Mouse (Mus musculus) liver, embryonic 14.5 days (tissue): Measurements from ENCODE around the gene Lrrtm4. TPM values are rescaled to one million over a fixed set of nuclear protein-coding genes. Genes with fewer than 3 reads are reported as not detected.
A peak's percentile ranks its signal among the peaks of the same experiment; 100 is the strongest.

Experiments
- ATAC-seq: fragments of 200-750 bp; cut with Nextera tagmentation; 2 replicates; pipeline ENCODE4 v1.8.0; 2017; ENCODE audit warnings: moderate number of reproducible peaks, mild to moderate bottlenecking, moderate library complexity; ENCODE audit not compliant: insufficient read depth
- DNase-seq, 3 experiments: peaks; one replicate each; pipeline ENCODE4 v3.0.0-alpha.2; 2012 to 2013; ENCODE audit warnings: low read depth in 3 of 3, low spot score in 3 of 3
- H3K27ac ChIP-seq: fragments of 300-500 bp; sonication (generic); 2 replicates; pipeline ENCODE4 v1.5.1; 2014; ENCODE audit warnings: moderate library complexity, mild to moderate bottlenecking, control low read depth, inconsistent platforms
- H3K27me3 ChIP-seq: fragments of 300-500 bp; sonication (generic); 2 replicates; pipeline ENCODE4 v1.6.1; 2014; ENCODE audit warnings: mild to moderate bottlenecking, low read length, moderate library complexity; ENCODE audit not compliant: control insufficient read depth, insufficient read depth
- H3K36me3 ChIP-seq: fragments of 300-500 bp; sonication (generic); replicated peaks from 2 replicates; pipeline ENCODE4 v1.6.1; 2014; ENCODE audit warnings: low read depth; ENCODE audit not compliant: control insufficient read depth, insufficient read depth
- H3K4me1 ChIP-seq, 2 experiments: fragments of 200-500 bp in 1 of 2; fragments of 300-500 bp in 1 of 2; sonication (generic) in 1 of 2; replicated peaks; 2 replicates each; pipeline ENCODE4 v1.6.1; 2012 to 2014; ENCODE audit warnings: antibody characterized with exemption in 1 of 2, inconsistent platforms in 1 of 2, low read length in 1 of 2; ENCODE audit not compliant: control insufficient read depth in 2 of 2, insufficient read depth in 2 of 2
- H3K4me2 ChIP-seq: fragments of 300-500 bp; sonication (generic); 2 replicates; pipeline ENCODE4 v1.6.1; 2014; ENCODE audit warnings: low read depth, mild to moderate bottlenecking, control low read depth, moderate library complexity
- H3K4me3 ChIP-seq, 2 experiments: fragments of 200-500 bp in 1 of 2; fragments of 300-500 bp in 1 of 2; sonication (generic) in 1 of 2; 2 replicates each; pipeline ENCODE4 v1.5.1; 2012 to 2014; ENCODE audit warnings: low read depth in 2 of 2, low read length in 2 of 2, mild to moderate bottlenecking in 2 of 2, control low read depth in 1 of 2, inconsistent platforms in 1 of 2, moderate library complexity in 1 of 2; ENCODE audit not compliant: insufficient read depth in 1 of 2
- H3K9ac ChIP-seq: fragments of 300-500 bp; sonication (generic); replicated peaks from 2 replicates; pipeline ENCODE4 v1.6.1; 2014; ENCODE audit warnings: mild to moderate bottlenecking, control low read depth, moderate library complexity
- H3K9me3 ChIP-seq: fragments of 300-500 bp; sonication (generic); 2 replicates; pipeline ENCODE4 v1.6.1; 2016; ENCODE audit warnings: low read length, mixed read lengths; ENCODE audit not compliant: control insufficient read depth
- CTCF ChIP-seq: IDR thresholded peaks from 2 replicates; pipeline ENCODE4 v1.5.1; 2016; ENCODE audit warnings: antibody characterized with exemption, low read depth, control low read depth
- EP300 ChIP-seq: IDR thresholded peaks from 2 replicates; pipeline ENCODE4 v1.6.1; 2016; ENCODE audit warnings: antibody characterized with exemption, low read depth
- WGBS: fragments of 180-500 bp; shearing (Covaris S2); extraction: QIAGEN DNeasy Blood & Tissue Kit; methylation state at CpG from one replicate; pipeline ENCODE4 v1.1.7; 2014; ENCODE audit not compliant: insufficient replicate concordance; 5-methylcytosine and 5-hydroxymethylcytosine counted together
- polyA plus RNA-seq, 2 experiments: library from polyadenylated mRNA; depleted of rRNA in 1 of 2; stranded (reverse) in 1 of 2; unstranded in 1 of 2; fragments of >200 nt; fragmentation: Nextera tagmentation in 1 of 2; extraction: Ambion mirVana in 1 of 2; gene quantifications; 2 replicates each; pipeline versions ENCODE4 v1.2.1 to v1.2.3; 2012 to 2014

The Lrrtm4 gene
- polyA plus RNA-seq, 2 experiments = 0.03 TPM; not detected in 1

GRCm38 (mm10) chr6:80786282-80786681 is 767.6 kb downstream of the Lrrtm4 start:
- TF ChIP-seq EP300 (no peak), CTCF (peak; percentile 10; the same call in 1 of the 2 replicates)
- no peak overlapping the region for H3K4me2 ChIP-seq
- no peak overlapping the region for H3K4me3 ChIP-seq
- H3K36me3 ChIP-seq = no peaks in the 10 kb centered on the region
- no peak for DNase-seq
- ATAC-seq = no peak
- no peaks in the 10 kb centered on the region for H3K4me1 ChIP-seq
- H3K9ac ChIP-seq = no peak overlapping the region
- H3K27ac ChIP-seq = no peak overlapping the region
- no peaks in the 10 kb centered on the region for H3K9me3 ChIP-seq
- no peaks in the 10 kb centered on the region for H3K27me3 ChIP-seq

DNA sequence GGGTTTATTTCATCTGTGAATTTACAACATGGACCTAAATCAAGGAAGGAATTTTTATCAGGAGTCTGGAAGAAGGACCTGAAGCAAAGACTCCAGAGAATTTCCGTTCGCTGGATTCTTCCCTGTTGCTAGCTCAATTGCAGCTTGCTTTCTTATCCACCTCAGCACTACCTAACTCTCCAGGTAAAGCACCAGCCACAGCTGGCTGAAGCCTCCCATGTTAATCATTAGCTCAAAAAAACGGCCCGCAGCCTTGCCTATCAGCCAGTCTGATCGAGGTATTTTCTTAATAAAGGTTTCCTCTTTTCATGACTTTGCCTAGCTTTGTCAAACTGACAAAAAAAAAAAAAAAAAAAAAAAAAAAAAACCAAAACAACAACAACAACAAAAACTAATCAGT is 805.1 kb downstream of the Lrrtm4 start:
- WGBS = 60% methylated on average over 5 of the region's 5 CpGs
- Histone ChIP-seq H3K4me1 (no peaks in the 10 kb centered on the region), H3K4me3 (no peak overlapping the region), H3K27ac (no peak overlapping the region), H3K9me3 (no peaks in the 10 kb centered on the region), H3K4me2 (no peak overlapping the region), H3K9ac (no peak overlapping the region), H3K36me3 (no peaks in the 10 kb centered on the region), H3K27me3 (no peaks in the 10 kb centered on the region)
- no peak for TF ChIP-seq EP300
- TF ChIP-seq CTCF = no peak
- no peak for ATAC-seq
- no peak for DNase-seq

- no peak overlapping the region for H3K4me2 ChIP-seq
- no peaks in the 10 kb centered on the region for H3K27me3 ChIP-seq
- H3K4me1 ChIP-seq = no peaks in the 10 kb centered on the region
- no peak for TF ChIP-seq CTCF
- no peak for TF ChIP-seq EP300
- WGBS = 57% methylated on average over 2 of the region's 2 CpGs
- DNase-seq (no peak), ATAC-seq (no peak)
- no peak overlapping the region for H3K4me3 ChIP-seq
- no peak overlapping the region for H3K27ac ChIP-seq
- no peaks in the 10 kb centered on the region for H3K9me3 ChIP-seq
- H3K9ac ChIP-seq = no peak overlapping the region
- no peaks in the 10 kb centered on the region for H3K36me3 ChIP-seq
These were observed 821.1 kb downstream of the Lrrtm4 start for GRCm38 (mm10) chr6:80839784-80840183.

DNA sequence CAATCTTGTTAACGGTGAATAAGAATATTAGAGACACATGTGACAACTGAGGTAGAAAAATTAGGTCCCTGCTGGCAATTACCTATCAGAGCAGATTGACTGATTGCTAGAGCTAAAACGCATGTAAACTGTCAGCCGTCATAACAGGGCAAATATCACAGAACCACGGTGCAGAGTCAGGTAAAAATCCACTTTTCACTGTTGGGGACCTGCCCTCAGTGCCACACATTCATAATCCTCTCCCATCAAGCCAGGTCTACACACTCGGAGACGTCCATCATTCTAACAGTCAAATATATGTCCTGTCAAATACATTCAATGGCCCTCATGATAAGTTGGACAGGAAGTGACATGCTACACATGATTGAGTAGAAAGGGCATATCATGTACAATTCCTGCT is 826.6 kb downstream of the Lrrtm4 start:
- no peak for DNase-seq
- no peak overlapping the region for H3K9ac ChIP-seq
- no peak overlapping the region for H3K27ac ChIP-seq
- H3K27me3 ChIP-seq = no peaks in the 10 kb centered on the region
- H3K4me2 ChIP-seq = no peak overlapping the region
- H3K9me3 ChIP-seq = no peaks in the 10 kb centered on the region
- no peak for ATAC-seq
- TF ChIP-seq CTCF = no peak
- no peak for TF ChIP-seq EP300
- no peaks in the 10 kb centered on the region for H3K36me3 ChIP-seq
- H3K4me1 ChIP-seq = no peaks in the 10 kb centered on the region
- H3K4me3 ChIP-seq = no peak overlapping the region
- WGBS = 63% methylated on average over 6 of the region's 6 CpGs

GRCm38 (mm10) chr6:80856910-80857543 is 838.4 kb downstream of the Lrrtm4 start:
- no peak for DNase-seq
- no peaks in the 10 kb centered on the region for H3K4me1 ChIP-seq
- no peak overlapping the region for H3K4me2 ChIP-seq
- no peaks in the 10 kb centered on the region for H3K9me3 ChIP-seq
- no peaks in the 10 kb centered on the region for H3K36me3 ChIP-seq
- TF ChIP-seq EP300 (no peak), CTCF (no peak)
- no peak overlapping the region for H3K27ac ChIP-seq
- H3K9ac ChIP-seq = no peak overlapping the region
- no peaks in the 10 kb centered on the region for H3K27me3 ChIP-seq
- no peak for ATAC-seq
- WGBS = 70% methylated on average over 13 of the region's 13 CpGs
- H3K4me3 ChIP-seq = no peak overlapping the region

Other genes starting within 250 kb of the Lrrtm4 start
- not detected in 2 replicates for gene Gm20594, start 201.0 kb upstream of the Lrrtm4 start, polyA plus RNA-seq (2012; rRNA removed)
- gene Gm20594, start 201.0 kb upstream of the Lrrtm4 start, polyA plus RNA-seq (2014; fragmentation: Nextera tagmentation; extraction: Ambion mirVana) = not detected in 2 replicates